Mouse (Mus musculus) bone marrow macrophage, adult 2 months (primary cell): ENCODE results near the gene Lmna.

ENCODE experiments used
- CTCF ChIP-seq: IDR thresholded peaks from 2 replicates; pipeline ENCODE4 v1.5.1; 2012; ENCODE audit warnings: low read depth, mild to moderate bottlenecking, low read length, moderate library complexity
- POLR2A ChIP-seq: IDR thresholded peaks from 2 replicates; pipeline ENCODE4 v1.6.1; 2012; ENCODE audit warnings: mild to moderate bottlenecking, low read depth, low read length, borderline replicate concordance

DNA sequence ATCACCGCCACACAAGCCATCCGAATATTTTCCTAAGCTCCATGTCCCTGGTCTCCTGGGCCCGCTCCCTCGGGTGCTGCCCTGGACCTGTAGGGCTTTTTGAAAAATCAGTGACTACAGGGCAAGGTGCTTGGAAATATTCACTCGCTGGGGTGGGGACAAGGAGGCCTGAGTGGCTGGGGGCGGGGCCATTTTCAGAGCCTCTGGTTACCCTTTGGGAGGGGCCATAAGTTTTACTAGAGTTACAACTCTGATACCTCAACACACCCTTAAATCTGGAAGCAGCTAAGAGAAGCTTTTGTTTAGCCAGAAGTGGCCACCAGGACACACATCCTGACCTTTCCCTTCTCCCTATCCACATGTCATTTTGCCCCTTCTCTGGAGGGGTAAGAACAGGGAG is 27.4 kb upstream of the Lmna start:
- TF ChIP-seq POLR2A (no peak), CTCF (no peak)
